Mouse (Mus musculus): ENCODE data around the gene Cdk15.

Gene Cdk15

DNA sequence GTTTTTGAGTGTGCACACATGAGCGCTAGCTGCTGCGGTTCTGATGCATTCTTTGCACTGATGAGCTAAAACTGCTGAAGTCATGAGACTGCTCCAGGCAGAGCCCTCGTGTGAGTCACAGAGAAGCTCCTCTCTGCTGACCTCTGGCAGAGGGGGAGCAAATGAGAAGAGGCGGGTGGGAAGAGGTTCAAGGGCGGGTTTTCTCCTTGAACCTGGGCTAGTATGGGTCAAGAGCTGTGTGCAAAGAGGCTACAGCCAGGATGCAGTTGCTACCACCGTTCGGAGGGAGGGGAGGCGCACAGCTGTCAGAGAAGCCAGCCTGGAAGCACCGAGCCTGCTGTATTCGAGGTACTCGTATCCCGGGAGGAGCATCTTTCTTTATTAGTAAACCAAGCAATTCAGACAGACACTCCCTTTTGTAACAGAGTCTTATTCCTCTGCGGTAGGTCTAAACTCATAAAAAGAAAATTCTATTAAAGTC lies at the start of gene Cdk15:
TSS of gene Cdk15 (plus strand) at position 156 of the 481 bp plus-strand sequence.
- DNase-seq, result no peak

- DNase-seq, result no peak
These were observed 48.4 kb upstream of the Cdk15 start for GRCm38 (mm10) chr1:59208331-59208730.

DNA sequence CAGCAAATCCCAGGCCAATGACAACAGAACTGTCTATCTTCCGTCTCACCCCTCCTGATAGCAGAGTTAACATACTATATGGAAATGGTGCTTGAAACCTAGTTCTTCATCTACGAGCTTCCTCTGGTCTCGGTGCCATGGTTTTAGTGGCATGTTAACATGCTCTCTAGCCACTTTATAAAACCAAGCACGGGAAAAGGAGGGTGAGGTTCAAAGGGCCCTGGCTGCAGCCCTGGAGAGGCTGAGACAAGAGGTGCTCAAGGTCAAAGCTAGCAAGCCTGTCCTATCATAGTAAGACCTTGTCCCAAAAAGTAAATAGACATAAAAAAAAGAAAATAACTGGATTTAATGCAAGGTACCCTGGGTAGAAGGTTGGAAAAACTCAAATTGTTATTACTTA lies 45.1 kb upstream of the Cdk15 start:
- DNase-seq, result no peak

- DNase-seq, result no peak
These were observed 44.5 kb upstream of the Cdk15 start for GRCm38 (mm10) chr1:59212076-59212779.

DNA sequence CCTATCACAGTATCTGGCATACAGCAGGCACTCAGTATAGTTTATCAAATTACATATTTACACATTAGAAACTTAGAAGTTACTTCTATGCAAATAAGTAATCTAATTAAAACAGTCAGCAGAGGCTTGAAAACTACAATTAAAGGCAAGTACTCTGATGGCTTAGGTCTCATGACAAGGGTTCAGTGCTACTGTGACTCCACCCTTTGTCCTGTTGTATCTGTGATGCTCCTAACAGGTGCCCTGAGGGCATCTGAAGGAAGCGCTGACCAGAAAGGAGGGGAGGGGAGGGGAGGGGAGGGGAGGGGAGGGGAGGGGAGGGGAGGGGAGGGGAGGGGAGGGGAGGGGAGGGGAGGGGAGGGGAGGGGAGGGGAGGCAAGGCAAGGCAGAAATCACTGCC lies 43.8 kb upstream of the Cdk15 start:
- DNase-seq, result no peak

DNA sequence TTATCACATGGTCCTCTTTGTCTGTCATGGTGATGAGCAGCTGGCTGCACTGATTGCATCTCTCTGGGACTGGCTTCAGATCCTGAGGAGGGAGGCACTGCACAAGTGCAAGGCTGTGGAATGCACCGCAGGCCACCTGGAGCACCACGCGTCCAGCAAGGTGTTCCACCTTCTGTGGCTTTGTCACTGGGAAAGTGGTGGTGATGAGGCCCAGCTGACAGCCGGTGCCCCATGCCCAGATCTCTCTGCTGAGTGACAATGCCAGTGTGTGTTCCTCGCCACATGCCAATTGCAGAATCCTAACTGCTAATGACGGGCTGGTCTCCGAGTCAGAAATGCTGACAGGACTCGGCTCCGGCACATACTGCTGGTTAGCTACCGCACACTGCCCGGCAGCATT lies 41.3 kb upstream of the Cdk15 start:
- DNase-seq, result peak; percentile 85

DNA sequence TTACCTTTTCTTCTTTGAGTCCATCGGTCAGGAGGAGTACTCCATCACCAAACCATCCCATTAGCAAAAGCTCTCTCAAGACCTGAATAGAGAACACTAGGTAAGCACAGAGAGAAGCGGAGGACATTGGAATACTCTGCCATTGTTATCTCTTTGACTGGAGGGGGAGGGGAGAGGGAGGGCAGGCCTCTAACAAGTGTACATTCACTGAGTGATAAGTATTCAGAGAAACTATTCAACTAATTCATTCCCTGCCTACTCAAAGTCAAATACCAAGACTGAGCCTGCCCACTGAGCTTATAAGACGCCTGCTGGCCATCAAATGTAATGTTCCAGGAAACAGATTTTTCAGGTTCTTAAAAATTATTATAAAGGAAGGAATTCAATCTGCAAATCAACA lies 36.3 kb upstream of the Cdk15 start:
- no peak for DNase-seq

DNA sequence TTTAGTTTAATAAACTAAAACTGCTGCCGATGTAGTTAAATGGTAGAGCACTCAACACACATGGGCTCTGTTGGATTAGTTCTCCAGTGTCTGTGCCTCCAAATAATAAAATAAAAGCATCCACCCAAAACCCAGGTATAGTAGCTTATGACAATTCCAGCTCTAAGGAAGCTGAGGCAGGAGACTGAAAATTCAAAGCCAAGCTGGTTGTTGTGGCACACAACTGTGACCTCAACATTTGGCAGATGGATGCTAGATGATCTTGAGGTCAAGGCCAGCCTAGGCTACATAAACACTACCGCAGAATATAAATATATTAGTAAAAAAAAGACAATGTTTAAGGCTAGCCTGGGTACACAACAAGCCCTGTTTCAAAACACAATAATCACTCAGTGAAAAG lies 35.1 kb upstream of the Cdk15 start:
- no peak for DNase-seq

DNA sequence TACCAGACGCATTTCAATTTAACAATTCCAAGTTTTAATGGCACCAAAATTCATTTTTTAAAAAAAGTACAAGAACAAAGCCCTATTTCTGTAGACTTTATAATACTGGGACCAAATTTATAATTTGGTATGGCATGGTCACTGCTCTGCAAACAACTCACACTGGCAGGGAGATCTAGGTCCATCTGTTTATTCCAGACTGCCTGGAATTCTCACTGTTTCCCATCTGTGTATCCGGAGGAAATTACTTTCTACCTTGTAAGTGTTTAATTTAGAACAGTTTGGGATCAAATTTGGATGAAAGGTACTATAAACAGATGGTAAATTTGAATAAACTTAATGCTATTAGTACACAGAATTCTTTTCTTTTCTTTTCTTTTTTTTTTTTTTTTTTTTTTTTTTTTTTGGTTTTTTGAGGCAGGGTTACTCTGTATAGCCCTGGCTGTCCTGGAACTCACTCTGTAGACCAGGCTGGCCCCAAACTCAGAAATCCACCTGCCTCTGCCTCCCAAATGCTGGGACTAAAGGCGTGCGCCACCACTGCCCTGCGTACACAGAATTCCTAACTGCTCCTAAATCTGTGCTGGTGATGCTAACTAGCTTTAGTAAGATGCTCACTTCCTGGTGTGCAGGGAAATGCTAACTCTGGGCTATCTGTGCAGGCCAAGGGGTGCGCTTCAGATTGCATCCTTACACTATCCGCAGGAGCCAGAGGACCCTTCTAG lies 34.4 kb upstream of the Cdk15 start:
- DNase-seq, result peak; percentile 73

- DNase-seq, result no peak
These were observed 28.2 kb upstream of the Cdk15 start for GRCm38 (mm10) chr1:59228552-59228951.

- DNase-seq, result peak; percentile 67
These were observed 27.5 kb upstream of the Cdk15 start for GRCm38 (mm10) chr1:59229187-59229586.

DNA sequence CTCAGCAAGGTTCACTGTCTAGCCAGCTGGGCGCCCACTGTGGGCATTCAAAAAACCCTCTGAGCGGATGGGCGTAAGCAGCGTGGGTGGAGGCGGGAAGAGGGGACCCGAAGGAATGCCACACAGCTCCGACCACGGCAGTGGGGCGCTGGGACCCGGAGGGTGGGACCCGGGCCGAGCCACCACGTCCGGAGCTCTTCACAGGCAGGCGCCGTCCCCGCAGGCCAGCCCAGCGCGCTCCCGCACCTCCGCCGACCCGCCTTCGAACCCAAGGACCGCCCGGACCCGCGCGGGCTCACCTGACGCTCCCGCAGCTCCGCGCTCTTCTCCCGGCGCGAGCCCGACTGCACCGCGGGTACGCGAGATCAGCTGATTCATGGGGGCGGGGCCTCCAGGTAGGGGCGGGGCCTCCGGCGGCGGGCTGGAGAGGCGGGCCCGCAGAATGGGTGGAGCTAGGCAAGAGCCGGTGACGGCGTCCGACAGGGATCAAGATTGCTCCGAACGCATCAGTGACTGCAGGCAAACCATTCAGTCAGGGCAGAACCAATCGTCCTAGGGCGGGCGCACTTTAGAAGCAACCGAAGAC lies 19.8 kb upstream of the Cdk15 start, which contains the start of gene Als2:
TSS of gene Als2 (minus strand) at position 376 of the 586 bp plus-strand sequence.
- DNase-seq, result peak; percentile 98

DNA sequence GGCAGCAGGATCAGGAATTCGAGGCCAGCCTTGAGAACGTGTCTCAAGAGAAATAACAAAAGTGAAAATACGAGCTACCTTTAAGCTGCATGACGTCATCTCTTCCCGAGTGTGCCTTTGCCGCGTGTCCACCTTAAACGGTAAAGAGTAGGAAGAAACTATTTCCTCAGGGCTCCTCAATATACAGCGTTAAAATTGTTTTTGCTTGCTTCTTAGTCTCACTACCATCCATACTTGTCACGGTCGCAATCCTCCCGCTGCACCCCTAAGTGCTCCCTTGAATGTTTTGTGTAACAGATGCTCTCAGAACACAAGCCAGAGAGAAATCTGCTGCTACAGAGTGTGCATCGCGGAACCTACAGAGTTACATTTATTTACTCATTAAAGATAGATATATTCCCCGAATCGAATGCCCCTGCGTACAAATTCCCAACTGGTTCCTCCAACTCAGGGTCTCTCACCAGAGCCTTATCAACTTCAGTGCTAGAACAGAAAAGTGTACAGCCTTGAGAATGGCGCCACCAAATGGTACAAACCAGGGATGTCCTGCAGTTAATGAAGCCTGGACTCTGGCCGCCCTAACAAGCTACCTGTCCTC lies 19.0 kb upstream of the Cdk15 start:
- peak; percentile 83 for DNase-seq

GRCm38 (mm10) chr1:59243770-59244169 lies 12.9 kb upstream of the Cdk15 start:
- DNase-seq, result no peak

- peak; percentile 73 for DNase-seq
These were observed 9.1 kb upstream of the Cdk15 start for GRCm38 (mm10) chr1:59247602-59248001.

- peak; percentile 49 for DNase-seq
These were observed 3.9 kb upstream of the Cdk15 start for GRCm38 (mm10) chr1:59252762-59253161.

GRCm38 (mm10) chr1:59253301-59253909 lies 3.3 kb upstream of the Cdk15 start:
- no peak for DNase-seq

- no peak for DNase-seq
These were observed 1.0 kb downstream of the Cdk15 start for GRCm38 (mm10) chr1:59257736-59258135.

- no peak for DNase-seq
These were observed 12.2 kb downstream of the Cdk15 start for GRCm38 (mm10) chr1:59268931-59269330.

GRCm38 (mm10) chr1:59269466-59269865 lies 12.8 kb downstream of the Cdk15 start:
- no peak for DNase-seq

DNA sequence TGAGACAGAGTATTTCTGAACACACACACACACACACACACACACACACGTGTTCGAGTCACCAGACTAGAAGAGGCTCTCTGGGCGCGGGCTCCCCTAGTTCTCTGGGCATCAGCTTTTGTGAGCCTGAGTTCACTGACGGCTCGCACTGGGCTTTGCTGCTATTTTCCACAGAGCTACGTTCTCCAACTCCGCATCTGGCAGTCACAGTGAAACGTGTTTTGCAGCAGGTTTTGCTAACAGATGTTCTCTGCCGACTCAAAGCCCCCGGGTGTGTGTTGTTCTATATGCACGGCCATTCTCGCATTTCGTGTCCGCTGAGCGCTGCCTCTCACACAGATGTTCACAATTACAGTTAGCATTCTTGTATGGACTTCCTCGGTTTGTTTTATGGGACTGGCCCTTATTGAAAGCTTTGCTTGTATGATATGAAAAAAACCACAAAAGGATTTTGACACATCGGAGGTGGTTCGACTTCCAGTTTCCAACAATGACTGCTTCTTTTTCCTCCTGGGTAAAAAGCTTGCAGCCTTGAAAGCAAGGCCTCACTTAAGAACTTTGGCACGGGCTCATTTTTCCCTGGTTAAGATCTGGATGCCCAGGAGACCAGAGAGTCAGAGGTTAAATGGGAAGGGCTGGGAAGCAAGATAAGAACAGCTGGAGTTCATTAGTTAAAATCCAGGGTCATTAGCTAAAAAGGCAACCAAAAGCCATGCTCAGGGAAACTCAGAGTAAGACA lies 13.4 kb downstream of the Cdk15 start:
- DNase-seq, result no peak

- DNase-seq, result no peak
These were observed 15.5 kb downstream of the Cdk15 start for GRCm38 (mm10) chr1:59272189-59272588.
